Mouse (Mus musculus) layer of hippocampus, adult 8-10 months (tissue): Measurements from ENCODE around the gene Tmem273. TPM values are rescaled to one million over a fixed set of nuclear protein-coding genes. Genes with fewer than 3 reads are reported as not detected.

Source experiments
- DNase-seq, 2 experiments: peaks; one replicate each; pipeline ENCODE4 v3.0.0; 2022; ENCODE audit warnings: low spot score in 2 of 2
- total RNA-seq, 4 experiments: library from RNA; stranded (reverse); gene quantifications; 2 replicates each; pipeline ENCODE4 v1.2.4; 2022

Gene Tmem273
- total RNA-seq, 4 experiments from 2014 or later: 0.72 to 2.2 (median 1.6) TPM; not detected in 1

DNA sequence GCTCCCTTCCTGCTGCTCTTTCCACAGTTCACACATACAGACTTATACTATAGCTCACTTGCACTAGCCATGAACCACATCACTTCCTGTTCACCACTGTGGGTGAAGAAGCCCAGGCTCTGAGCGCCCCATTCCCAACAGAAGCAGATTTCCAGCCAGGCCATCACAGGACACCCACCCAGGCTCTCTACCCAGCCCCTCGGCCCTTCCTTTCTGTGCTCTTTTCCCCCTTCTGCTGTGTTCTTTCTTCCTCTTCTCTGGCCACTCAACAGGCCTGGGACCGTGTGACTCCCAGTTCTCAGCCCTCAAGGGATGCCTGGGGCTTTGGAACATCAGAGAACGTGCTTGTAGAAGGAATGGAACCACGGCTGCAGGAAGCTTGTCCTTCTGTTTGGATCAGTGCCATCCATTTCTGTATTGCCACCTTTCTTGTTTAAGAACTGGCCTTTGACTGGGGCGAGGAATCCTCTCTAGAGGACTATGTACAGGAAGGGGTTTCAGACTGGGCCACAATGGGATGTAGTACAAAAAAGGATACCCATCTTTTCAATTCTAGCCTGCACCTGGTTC, 73.3 kb downstream of the Tmem273 start:
- no peak for DNase-seq

DNA sequence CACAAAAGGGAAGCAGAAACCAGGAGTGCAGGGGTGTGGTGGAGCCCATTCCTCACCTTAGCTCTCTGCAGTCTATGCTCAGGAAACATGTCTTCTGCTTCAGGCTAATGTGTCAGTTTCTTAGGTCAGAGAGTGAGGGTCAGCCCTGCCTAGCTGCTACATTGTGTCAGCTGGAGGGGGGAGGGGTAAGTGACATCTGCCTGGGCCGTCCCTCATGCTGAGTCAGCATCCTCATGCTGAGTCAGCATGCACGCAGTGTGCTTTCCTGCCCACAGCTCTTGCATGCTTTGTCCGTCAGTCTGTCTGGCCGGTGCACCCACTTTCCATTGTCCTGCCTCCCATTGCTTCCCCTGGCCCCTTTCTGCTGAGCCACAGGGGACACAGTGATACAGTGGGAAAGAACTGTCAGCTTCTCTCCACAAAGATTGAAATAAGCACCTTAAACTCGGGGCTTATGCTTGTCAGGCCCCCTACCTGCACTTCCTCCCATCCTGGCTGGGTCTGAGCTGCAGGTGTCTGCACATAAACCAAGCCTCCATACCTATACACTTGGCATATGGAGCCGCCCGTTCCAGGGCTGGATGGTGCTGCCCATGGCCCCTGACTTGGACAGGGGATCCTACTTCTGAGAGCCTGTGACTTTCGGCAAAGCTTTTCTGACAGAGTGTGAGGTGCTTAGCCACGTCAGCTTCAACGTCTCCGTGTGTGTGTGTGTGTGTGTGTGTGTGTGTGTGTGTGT, 74.2 kb downstream of the Tmem273 start:
- no peak for DNase-seq

GRCm38 (mm10) chr14:32861149-32861581, 75.4 kb downstream of the Tmem273 start:
- DNase-seq: no peak

DNA sequence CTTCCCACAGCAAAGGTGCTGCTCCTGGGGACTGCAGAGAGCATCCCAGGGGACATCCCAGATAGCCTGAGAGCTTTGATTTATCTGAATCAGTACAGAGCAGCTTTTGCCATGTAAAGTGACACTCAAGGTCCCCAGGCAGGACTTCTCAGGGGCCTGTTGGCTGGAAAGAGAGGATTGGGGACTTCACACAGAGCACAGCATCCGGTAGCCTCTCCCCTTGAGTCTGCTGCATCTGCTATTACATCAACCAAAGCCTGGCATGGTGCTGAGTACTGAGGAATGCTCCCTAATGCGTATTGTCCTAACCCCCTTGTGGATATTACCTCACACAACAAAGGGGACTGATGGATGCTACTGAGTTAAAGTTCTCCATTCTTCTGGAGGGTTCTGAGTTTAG, 75.9 kb downstream of the Tmem273 start:
- DNase-seq: no peak

DNA sequence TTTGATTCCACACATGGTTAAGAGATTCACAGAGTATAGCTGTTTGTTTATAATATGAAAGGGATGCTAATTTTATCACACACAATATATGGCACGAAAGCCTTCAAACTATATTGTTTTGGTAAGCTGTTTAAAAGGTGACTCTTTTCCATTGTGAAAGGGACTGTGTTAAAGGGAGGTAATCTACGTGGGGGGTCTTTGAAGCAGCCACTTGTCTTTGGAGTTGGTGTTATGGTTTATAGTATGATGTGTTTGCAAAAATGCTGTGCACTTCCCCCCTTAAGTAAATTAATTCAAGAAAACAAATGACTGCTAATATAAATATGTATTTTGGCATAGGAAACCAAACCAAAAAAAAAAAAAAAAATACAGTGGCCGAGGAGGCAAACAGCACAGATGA, 79.6 kb downstream of the Tmem273 start:
- DNase-seq: no peak

Other genes starting within 250 kb of the Tmem273 start
- under 1 TPM in 3 of 4 experiments, not detected in 1; 0.21 to 0.54 (median 0.25) TPM for gene Prrxl1, start 186.6 kb upstream of the Tmem273 start, total RNA-seq
- under 1 TPM; 0.14 to 0.70 (median 0.17) TPM for gene 3425401B19Rik, start 100.7 kb upstream of the Tmem273 start, total RNA-seq
- not detected for gene Fam170b, start 48.0 kb downstream of the Tmem273 start, total RNA-seq
- gene Vstm4, start 70.8 kb downstream of the Tmem273 start, total RNA-seq: 1 to 10 TPM; 3.1 to 4.6 (median 3.5) TPM
- under 1 TPM; 0.20 to 0.76 (median 0.40) TPM for gene Lrrc18, start 205.4 kb downstream of the Tmem273 start, total RNA-seq